Mouse (Mus musculus): Measurements from ENCODE around the gene 4930503B20Rik. TPM values are rescaled to one million over a fixed set of nuclear protein-coding genes. Genes with fewer than 3 reads are reported as not detected.

4930503B20Rik gene
- polyA plus RNA-seq, 1 experiment = not detected

DNA sequence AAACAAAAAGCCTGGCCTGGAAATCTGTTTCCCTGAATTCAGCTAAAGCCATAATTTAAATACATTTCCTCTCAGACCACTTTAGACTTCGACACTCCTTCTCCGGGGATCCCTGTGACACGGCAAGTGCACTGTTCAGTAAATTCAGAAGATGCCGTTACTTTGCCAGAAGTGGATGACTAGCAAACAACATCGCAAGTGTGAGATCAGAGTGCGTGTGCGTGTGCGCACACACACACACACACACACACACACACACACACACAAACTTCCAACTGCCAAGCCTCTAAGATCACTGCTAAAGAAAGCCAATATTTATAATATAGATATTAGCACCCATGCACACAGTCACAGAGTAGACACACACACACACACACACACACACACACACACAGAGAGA is 30.6 kb upstream of the 4930503B20Rik start:
- peaks cover 36% of the 10 kb centered on the region for H3K27me3 ChIP-seq (ENCODE audit: control insufficient read depth)
- H3K4me3 ChIP-seq (replicated peaks) = no peak overlapping the region
- no peaks in the 10 kb centered on the region for H3K9me3 ChIP-seq (ENCODE audit: control insufficient read depth, low read length)
- H3K4me1 ChIP-seq (ENCODE audit: control insufficient read depth) = peaks cover 15% of the 10 kb centered on the region
- TF ChIP-seq TAL1 (IDR thresholded peaks at IDR 0.05; ENCODE audit: low read length) (no peak), GATA1 (IDR thresholded peaks at IDR 0.05; ENCODE audit: low read length) (no peak)
- H3K36me3 ChIP-seq (ENCODE audit: control insufficient read depth) = no peaks in the 10 kb centered on the region

DNA sequence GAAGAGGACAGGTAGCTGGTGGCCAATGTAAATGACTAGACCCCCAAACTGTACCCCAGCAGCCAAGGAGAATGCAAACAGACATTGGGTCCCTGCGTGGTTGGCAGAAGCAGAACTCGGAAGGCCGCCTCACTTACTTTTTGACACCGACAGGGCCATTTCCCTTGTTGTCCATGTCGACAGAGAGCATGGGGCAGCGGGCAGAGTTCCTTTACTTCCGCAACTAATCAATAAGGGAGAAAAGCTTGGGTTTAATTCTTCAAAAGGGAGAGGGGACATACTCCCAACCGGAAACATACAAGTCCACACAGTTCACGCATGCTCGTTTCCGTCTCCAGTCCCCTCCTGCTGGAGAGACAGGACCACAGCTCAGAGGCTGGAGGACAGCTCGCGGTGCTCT is 29.5 kb upstream of the 4930503B20Rik start:
- H3K36me3 ChIP-seq (ENCODE audit: control insufficient read depth) = no peaks in the 10 kb centered on the region

GRCm38 (mm10) chr3:146679646-146680045 is 28.5 kb upstream of the 4930503B20Rik start:
- peaks cover 3% of the 10 kb centered on the region for H3K4me1 ChIP-seq (ENCODE audit: control insufficient read depth)
- H3K9me3 ChIP-seq (ENCODE audit: control insufficient read depth, low read length) = no peaks in the 10 kb centered on the region
- no peaks in the 10 kb centered on the region for H3K36me3 ChIP-seq (ENCODE audit: control insufficient read depth)
- peaks cover 16% of the 10 kb centered on the region for H3K27me3 ChIP-seq (ENCODE audit: control insufficient read depth)
- TF ChIP-seq TAL1 (IDR thresholded peaks at IDR 0.05; ENCODE audit: low read length) (no peak), GATA1 (IDR thresholded peaks at IDR 0.05; ENCODE audit: low read length) (no peak)
- no peak overlapping the region for H3K4me3 ChIP-seq (replicated peaks)

More for the DNA sequence above, 29.5 kb upstream of the 4930503B20Rik start:
- H3K27me3 ChIP-seq (ENCODE audit: control insufficient read depth) = peaks cover 26% of the 10 kb centered on the region
- no peak for TF ChIP-seq TAL1 (IDR thresholded peaks at IDR 0.05; ENCODE audit: low read length)
- no peak for TF ChIP-seq GATA1 (IDR thresholded peaks at IDR 0.05; ENCODE audit: low read length)
- no peak overlapping the region for H3K4me3 ChIP-seq (replicated peaks)
- peaks cover 12% of the 10 kb centered on the region for H3K4me1 ChIP-seq (ENCODE audit: control insufficient read depth)
- no peaks in the 10 kb centered on the region for H3K9me3 ChIP-seq (ENCODE audit: control insufficient read depth, low read length)

- TF ChIP-seq TAL1 (IDR thresholded peaks at IDR 0.05; ENCODE audit: low read length) (no peak), GATA1 (IDR thresholded peaks at IDR 0.05; ENCODE audit: low read length) (no peak)
- H3K36me3 ChIP-seq (ENCODE audit: control insufficient read depth) = no peaks in the 10 kb centered on the region
- no peaks in the 10 kb centered on the region for H3K9me3 ChIP-seq (ENCODE audit: control insufficient read depth, low read length)
- no peaks in the 10 kb centered on the region for H3K4me1 ChIP-seq (ENCODE audit: control insufficient read depth)
- H3K4me3 ChIP-seq (replicated peaks) = no peak overlapping the region
- no peaks in the 10 kb centered on the region for H3K27me3 ChIP-seq (ENCODE audit: control insufficient read depth)
These were observed 25.1 kb upstream of the 4930503B20Rik start for GRCm38 (mm10) chr3:146676193-146676592.

DNA sequence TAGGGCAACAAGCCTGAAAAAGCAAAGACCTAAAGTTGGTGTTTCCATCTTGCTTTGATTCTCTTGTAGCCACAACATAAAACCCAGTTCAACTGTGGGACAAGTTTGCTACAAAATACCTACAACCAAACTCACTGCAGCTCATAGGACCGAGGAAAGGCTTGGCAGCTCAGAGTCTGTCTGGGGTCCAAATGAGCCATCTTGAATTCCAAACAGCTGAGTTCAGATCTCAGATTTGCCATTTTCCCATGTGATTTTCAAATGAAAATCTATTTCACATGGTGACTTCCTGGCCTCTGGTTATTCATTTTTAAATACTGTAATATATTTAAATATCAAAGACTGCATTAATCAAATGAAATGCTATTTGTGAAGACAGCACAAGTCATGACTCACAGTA is 24.0 kb upstream of the 4930503B20Rik start:
- H3K9me3 ChIP-seq (ENCODE audit: control insufficient read depth, low read length) = no peaks in the 10 kb centered on the region
- no peaks in the 10 kb centered on the region for H3K4me1 ChIP-seq (ENCODE audit: control insufficient read depth)
- H3K27me3 ChIP-seq (ENCODE audit: control insufficient read depth) = no peaks in the 10 kb centered on the region
- TF ChIP-seq GATA1 (IDR thresholded peaks at IDR 0.05; ENCODE audit: low read length) (no peak), TAL1 (IDR thresholded peaks at IDR 0.05; ENCODE audit: low read length) (no peak)
- no peaks in the 10 kb centered on the region for H3K36me3 ChIP-seq (ENCODE audit: control insufficient read depth)
- H3K4me3 ChIP-seq (replicated peaks) = no peak overlapping the region

- no peaks in the 10 kb centered on the region for H3K27me3 ChIP-seq (ENCODE audit: control insufficient read depth)
- H3K36me3 ChIP-seq (ENCODE audit: control insufficient read depth) = no peaks in the 10 kb centered on the region
- no peaks in the 10 kb centered on the region for H3K9me3 ChIP-seq (ENCODE audit: control insufficient read depth, low read length)
- no peaks in the 10 kb centered on the region for H3K4me1 ChIP-seq (ENCODE audit: control insufficient read depth)
- TF ChIP-seq GATA1 (IDR thresholded peaks at IDR 0.05; ENCODE audit: low read length) (no peak), TAL1 (IDR thresholded peaks at IDR 0.05; ENCODE audit: low read length) (no peak)
- no peak overlapping the region for H3K4me3 ChIP-seq (replicated peaks)
These were observed 20.0 kb upstream of the 4930503B20Rik start for GRCm38 (mm10) chr3:146671121-146671520.

- no peaks in the 10 kb centered on the region for H3K9me3 ChIP-seq (ENCODE audit: control insufficient read depth, low read length)
- H3K27me3 ChIP-seq (ENCODE audit: control insufficient read depth) = no peaks in the 10 kb centered on the region
- no peaks in the 10 kb centered on the region for H3K4me1 ChIP-seq (ENCODE audit: control insufficient read depth)
- no peaks in the 10 kb centered on the region for H3K36me3 ChIP-seq (ENCODE audit: control insufficient read depth)
- no peak overlapping the region for H3K4me3 ChIP-seq (replicated peaks)
- TF ChIP-seq TAL1 (IDR thresholded peaks at IDR 0.05; ENCODE audit: low read length) (no peak), GATA1 (IDR thresholded peaks at IDR 0.05; ENCODE audit: low read length) (no peak)
These were observed 10.8 kb upstream of the 4930503B20Rik start for GRCm38 (mm10) chr3:146661907-146662306.

GRCm38 (mm10) chr3:146661001-146661400 is 9.9 kb upstream of the 4930503B20Rik start:
- TF ChIP-seq TAL1 (IDR thresholded peaks at IDR 0.05; ENCODE audit: low read length) (no peak), GATA1 (IDR thresholded peaks at IDR 0.05; ENCODE audit: low read length) (no peak)
- H3K4me1 ChIP-seq (ENCODE audit: control insufficient read depth) = peaks cover under 1% of the 10 kb centered on the region
- no peak overlapping the region for H3K4me3 ChIP-seq (replicated peaks)
- no peaks in the 10 kb centered on the region for H3K9me3 ChIP-seq (ENCODE audit: control insufficient read depth, low read length)
- H3K36me3 ChIP-seq (ENCODE audit: control insufficient read depth) = no peaks in the 10 kb centered on the region
- H3K27me3 ChIP-seq (ENCODE audit: control insufficient read depth) = no peaks in the 10 kb centered on the region

DNA sequence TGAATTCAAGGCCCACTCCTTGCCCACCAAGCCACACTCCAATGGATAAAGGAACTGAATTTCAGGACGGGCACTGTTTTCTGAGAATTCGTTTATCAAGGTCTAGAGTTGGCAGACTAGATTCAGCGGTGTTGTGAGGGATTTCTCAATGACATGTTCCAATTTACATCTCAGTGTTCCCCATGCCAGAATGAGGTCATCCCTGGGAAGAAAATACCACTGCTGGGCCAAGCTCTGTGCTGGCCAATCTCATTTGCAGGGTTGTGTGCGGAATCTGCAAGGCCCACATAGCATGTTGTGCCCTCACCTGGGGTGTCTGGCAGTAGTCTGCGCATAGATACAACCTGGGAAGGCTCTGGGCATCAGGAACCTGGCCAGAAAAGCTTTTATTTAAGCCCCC is 8.2 kb upstream of the 4930503B20Rik start:
- H3K4me3 ChIP-seq (replicated peaks) = no peak overlapping the region
- no peaks in the 10 kb centered on the region for H3K27me3 ChIP-seq (ENCODE audit: control insufficient read depth)
- no peak for TF ChIP-seq GATA1 (IDR thresholded peaks at IDR 0.05; ENCODE audit: low read length)
- TF ChIP-seq TAL1 (IDR thresholded peaks at IDR 0.05; ENCODE audit: low read length) = no peak
- H3K36me3 ChIP-seq (ENCODE audit: control insufficient read depth) = no peaks in the 10 kb centered on the region
- H3K9me3 ChIP-seq (ENCODE audit: control insufficient read depth, low read length) = no peaks in the 10 kb centered on the region
- H3K4me1 ChIP-seq (ENCODE audit: control insufficient read depth) = peaks cover 16% of the 10 kb centered on the region

DNA sequence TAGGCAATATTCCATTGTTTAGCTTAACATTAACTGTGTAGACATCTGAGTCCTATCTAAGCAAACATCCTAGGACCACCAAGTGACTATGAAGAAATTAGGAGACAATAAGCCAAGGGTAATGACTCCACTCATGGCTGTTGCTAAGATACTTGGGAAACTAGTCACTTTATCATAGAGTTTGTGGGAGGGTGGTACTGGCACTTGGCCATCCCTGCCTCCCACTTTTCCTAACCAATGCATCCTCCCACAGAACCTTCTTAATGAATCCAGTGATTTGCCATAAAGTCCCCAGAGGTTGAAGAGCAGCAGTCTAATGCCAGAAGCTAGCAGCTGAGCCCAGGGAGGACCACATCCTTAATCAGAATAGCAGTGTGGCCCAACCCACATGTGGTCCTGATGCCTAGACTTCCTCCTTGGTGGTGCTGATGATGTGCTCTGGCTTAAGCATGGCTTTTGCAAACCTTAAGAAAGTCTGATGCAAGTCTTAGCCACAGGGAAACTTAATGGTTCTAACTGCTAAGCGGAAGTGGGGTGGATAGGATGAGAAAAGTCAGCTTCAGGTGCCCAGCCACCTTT is 7.0 kb upstream of the 4930503B20Rik start:
- no peak overlapping the region for H3K4me3 ChIP-seq (replicated peaks)
- H3K9me3 ChIP-seq (ENCODE audit: control insufficient read depth, low read length) = no peaks in the 10 kb centered on the region
- TF ChIP-seq TAL1 (IDR thresholded peaks at IDR 0.05; ENCODE audit: low read length) (no peak), GATA1 (IDR thresholded peaks at IDR 0.05; ENCODE audit: low read length) (no peak)
- peaks cover 28% of the 10 kb centered on the region for H3K4me1 ChIP-seq (ENCODE audit: control insufficient read depth)
- no peaks in the 10 kb centered on the region for H3K27me3 ChIP-seq (ENCODE audit: control insufficient read depth)
- no peaks in the 10 kb centered on the region for H3K36me3 ChIP-seq (ENCODE audit: control insufficient read depth)
